Mouse (Mus musculus) brain, embryonic 14.5 days (tissue): ENCODE data around the gene 2210011C24Rik.

Experiments
- CTCF ChIP-seq: fragments of 200-500 bp; IDR thresholded peaks from 2 replicates; pipeline ENCODE4 v1.5.1; 2012; ENCODE audit warnings: inconsistent platforms, mild to moderate bottlenecking, moderate library complexity, borderline replicate concordance; ENCODE audit not compliant: insufficient read depth, insufficient read length; ENCODE audit errors: extremely low read depth
- POLR2A ChIP-seq: fragments of 200-500 bp; IDR thresholded peaks from 2 replicates; pipeline ENCODE4 v1.6.1; 2012; ENCODE audit warnings: mild to moderate bottlenecking, inconsistent platforms, borderline replicate concordance; ENCODE audit not compliant: poor library complexity, insufficient read depth, insufficient read length, severe bottlenecking; ENCODE audit errors: extremely low read depth

GRCm38 (mm10) chr8:83989243-83989642 is 22.7 kb downstream of the 2210011C24Rik start:
- TF ChIP-seq CTCF (no peak), POLR2A (no peak)
